ENCODE assay signal across 14 mouse cellular contexts in genomic region chr14:32379395-32380098, GRCm38 (mm10). TPM values are rescaled to one million over a fixed set of nuclear protein-coding genes. Genes with fewer than 3 reads are reported as not detected.
DNase-seq lines count a peak whose midpoint lies in the region; ATAC-seq lines count a peak whose summit lies in the region.
"Had no signal": no experiment of that assay in that cellular context is flagged by ENCODE, and none has a peak within 500 bp of the region (broad histone marks: within the 10 kb centered on the region; RNA-seq: fewer than 3 reads in every experiment).

No protein-coding gene starts in this region.

- ATAC-seq in kidney, embryonic 16.5 days (ENCODE audit: low FRiP score, low TSS enrichment), result no peak
- no peak for ATAC-seq in embryonic facial prominence, embryonic 12.5 days (ENCODE audit: insufficient number of reproducible peaks, insufficient read depth, low FRiP score, low TSS enrichment)
- ATAC-seq in hindbrain, embryonic 15.5 days (ENCODE audit: low FRiP score, low read depth), result no peak
- no peak for ATAC-seq in neural tube, embryonic 13.5 days (ENCODE audit: low read depth)
- ATAC-seq: activated CD4-positive, CD25-positive, alpha-beta regulatory T cell, adult 4 months had no signal

- H3K27ac ChIP-seq in kidney, embryonic 16.5 days (ENCODE audit: low read length), result no peak overlapping the region
- H3K27ac ChIP-seq in embryonic facial prominence, embryonic 12.5 days, result no peak overlapping the region
- no peak overlapping the region for H3K27ac ChIP-seq in hindbrain, embryonic 15.5 days (replicated peaks)
- no peak overlapping the region for H3K27ac ChIP-seq in neural tube, embryonic 13.5 days (replicated peaks)

- H3K9me3 ChIP-seq in kidney, embryonic 16.5 days (ENCODE audit: low read length), result no peaks in the 10 kb centered on the region
- H3K9me3 ChIP-seq in embryonic facial prominence, embryonic 12.5 days, result no peaks in the 10 kb centered on the region
- no peaks in the 10 kb centered on the region for H3K9me3 ChIP-seq in hindbrain, embryonic 15.5 days
- no peaks in the 10 kb centered on the region for H3K9me3 ChIP-seq in neural tube, embryonic 13.5 days

- peaks cover 24% of the 10 kb centered on the region for H3K27me3 ChIP-seq in kidney, embryonic 16.5 days (ENCODE audit: insufficient read depth, low read length)
- H3K27me3 ChIP-seq in embryonic facial prominence, embryonic 12.5 days, result peaks cover 20% of the 10 kb centered on the region
- H3K27me3 ChIP-seq in hindbrain, embryonic 15.5 days, result no peaks in the 10 kb centered on the region
- H3K27me3 ChIP-seq in neural tube, embryonic 13.5 days, result peaks cover 45% of the 10 kb centered on the region

- no peaks in the 10 kb centered on the region for H3K36me3 ChIP-seq in kidney, embryonic 16.5 days (ENCODE audit: insufficient read depth, low read length)
- H3K36me3 ChIP-seq in embryonic facial prominence, embryonic 12.5 days, result no peaks in the 10 kb centered on the region
- no peaks in the 10 kb centered on the region for H3K36me3 ChIP-seq in hindbrain, embryonic 15.5 days
- no peaks in the 10 kb centered on the region for H3K36me3 ChIP-seq in neural tube, embryonic 13.5 days

- WGBS in kidney, embryonic 16.5 days, result 12% methylated on average over 22 of the region's 22 CpGs
- WGBS in embryonic facial prominence, embryonic 12.5 days, result 5% methylated on average over 22 of the region's 22 CpGs
- WGBS in hindbrain, embryonic 15.5 days, result 11% methylated on average over 22 of the region's 22 CpGs
- WGBS in neural tube, embryonic 13.5 days, result 5% methylated on average over 22 of the region's 22 CpGs

- peak overlapping the region; percentile 21; the same call in 1 of the 2 replicates for H3K4me2 ChIP-seq in kidney, embryonic 16.5 days (replicated peaks; ENCODE audit: low read depth, low read length)
- peak overlapping the region; percentile 36 for H3K4me2 ChIP-seq in embryonic facial prominence, embryonic 12.5 days (replicated peaks)
- H3K4me2 ChIP-seq in hindbrain, embryonic 15.5 days, result peak overlapping the region; percentile 14
- H3K4me2 ChIP-seq in neural tube, embryonic 13.5 days, result peak overlapping the region; percentile 39

- H3K4me1 ChIP-seq in kidney, embryonic 16.5 days (ENCODE audit: insufficient read depth, low read length), result 0 out of 2 replicates have a peak, but pooled peaks cover 5% of the 10 kb centered on the region
- peaks cover 8% of the 10 kb centered on the region; the same call in 1 of the 2 replicates for H3K4me1 ChIP-seq in embryonic facial prominence, embryonic 12.5 days
- H3K4me1 ChIP-seq in hindbrain, embryonic 15.5 days (replicated peaks), result peaks cover 22% of the 10 kb centered on the region
- peaks cover 25% of the 10 kb centered on the region for H3K4me1 ChIP-seq in neural tube, embryonic 13.5 days (replicated peaks)

- H3K4me3 ChIP-seq in kidney, embryonic 16.5 days (ENCODE audit: low read length), result no peak overlapping the region
- H3K4me3 ChIP-seq in embryonic facial prominence, embryonic 12.5 days, result 0 out of 2 replicates have a peak overlapping the region, but pooled peaks have one; percentile 14
- H3K4me3 ChIP-seq in hindbrain, embryonic 15.5 days, result no peak overlapping the region
- H3K4me3 ChIP-seq in neural tube, embryonic 13.5 days, result no peak overlapping the region

- DNase-seq in kidney, adult 11 months, result no peak
- DNase-seq in adrenal gland, adult (ENCODE audit: inconsistent age in 2 of 2, low spot score in 1 of 2), result no peak
- no peak for DNase-seq in gastrocnemius, postnatal 4 days (ENCODE audit: low spot score in 2 of 2)
- no peak for DNase-seq in adrenal gland, postnatal 4 days (ENCODE audit: low spot score in 2 of 2)
- DNase-seq: cerebellum, adult 9-11 months; lung, postnatal 4 days had no signal

- no peak overlapping the region for H3K9ac ChIP-seq in kidney, embryonic 16.5 days (replicated peaks; ENCODE audit: low read length)
- H3K9ac ChIP-seq in embryonic facial prominence, embryonic 12.5 days, result no peak overlapping the region
- H3K9ac ChIP-seq in hindbrain, embryonic 15.5 days, result no peak overlapping the region
- H3K9ac ChIP-seq in neural tube, embryonic 13.5 days, result no peak overlapping the region

RNA-seq across cellular contexts. Expression of gene 1700024G13Rik, which starts 8.6 kb away (rescaled TPM):
- polyA plus RNA-seq in kidney, embryonic 16.5 days (2015; fragmentation: Nextera tagmentation; extraction: Ambion mirVana), result not detected in 2 replicates
- polyA plus RNA-seq in embryonic facial prominence, embryonic 12.5 days (2016; fragmentation: Nextera tagmentation; extraction: Ambion mirVana), result not detected in 2 replicates
- polyA plus RNA-seq in hindbrain, embryonic 15.5 days (2015; fragmentation: Nextera tagmentation; extraction: Ambion mirVana), result 0.33 and 0.61 TPM in 2 replicates
- polyA plus RNA-seq in neural tube, embryonic 13.5 days (2015; fragmentation: Nextera tagmentation; extraction: Ambion mirVana), result 0.24 TPM in 1 of 2 replicates, not detected in the other
- not detected for total RNA-seq in gastrocnemius, postnatal 4 days (2021)
- not detected for total RNA-seq in adrenal gland, postnatal 4 days (2021)
- total RNA-seq: gastrocnemius, adult 8-10 months; left cerebral cortex, postnatal 14 days had no signal
- polyA plus RNA-seq: activated CD4-positive, CD25-positive, alpha-beta regulatory T cell, adult 4 months; stomach, embryonic 16.5 days had no signal

RNA-seq across cellular contexts. Expression of gene Ogdhl, which starts 57.7 kb away (rescaled TPM):
- polyA plus RNA-seq in kidney, embryonic 16.5 days (2015; fragmentation: Nextera tagmentation; extraction: Ambion mirVana), result 10.7 and 11.4 TPM in 2 replicates
- polyA plus RNA-seq in embryonic facial prominence, embryonic 12.5 days (2016; fragmentation: Nextera tagmentation; extraction: Ambion mirVana), result 23.1 and 24.8 TPM in 2 replicates
- 22.8 and 23.7 TPM in 2 replicates for polyA plus RNA-seq in hindbrain, embryonic 15.5 days (2015; fragmentation: Nextera tagmentation; extraction: Ambion mirVana)
- polyA plus RNA-seq in neural tube, embryonic 13.5 days (2015; fragmentation: Nextera tagmentation; extraction: Ambion mirVana), result 20.4 and 20.6 TPM in 2 replicates
- total RNA-seq in gastrocnemius, postnatal 4 days (2021), result 1 to 10 TPM; 4.4 to 6.6 TPM
- 10 to 100 TPM; 14.5 to 15.7 TPM for total RNA-seq in adrenal gland, postnatal 4 days (2021)
